Comparison of ENCODE assay signal across 25 mouse cellular contexts in genomic region chr2:10131296-10131695, GRCm38 (mm10). TPM values are rescaled to one million over a fixed set of nuclear protein-coding genes. Genes with fewer than 3 reads are reported as not detected.
DNase-seq lines count a peak whose midpoint lies in the region; ATAC-seq and TF ChIP-seq lines count a peak whose summit lies in the region.
"Had no signal": no experiment of that assay in that cellular context is flagged by ENCODE, and none has a peak within 500 bp of the region (broad histone marks: within the 10 kb centered on the region; RNA-seq: fewer than 3 reads in every experiment).

Gene Itih2 (minus strand): TSS chr2:10131396.

- no peaks in the 10 kb centered on the region for H3K4me1 ChIP-seq in lung, embryonic 14.5 days (ENCODE audit: insufficient read depth)
- peaks cover 11% of the 10 kb centered on the region for H3K4me1 ChIP-seq in embryonic fibroblast, embryonic 13.5 days (ENCODE audit: control insufficient read depth, insufficient read depth, low read length)
- peaks cover 9% of the 10 kb centered on the region; the same call in 1 of the 2 replicates for H3K4me1 ChIP-seq in liver, postnatal 0 days (ENCODE audit: insufficient read depth)
- H3K4me1 ChIP-seq: embryonic facial prominence, embryonic 13.5 days; heart, embryonic 15.5 days; limb, embryonic 15.5 days had no signal

- no peaks in the 10 kb centered on the region for H3K9me3 ChIP-seq in lung, embryonic 14.5 days (ENCODE audit: low read depth, low read length)
- H3K9me3 ChIP-seq in liver, postnatal 0 days (ENCODE audit: low read length): no peaks in the 10 kb centered on the region
- H3K9me3 ChIP-seq: embryonic facial prominence, embryonic 13.5 days; forebrain, embryonic 10.5 days; heart, embryonic 15.5 days; limb, embryonic 15.5 days had no signal

- no peak for ATAC-seq in lung, embryonic 14.5 days (ENCODE audit: insufficient read depth)
- no peak for ATAC-seq in liver, postnatal 0 days
- ATAC-seq in activated CD4-positive, CD25-positive, alpha-beta regulatory T cell, adult 4 months: no peak
- ATAC-seq: hindbrain, postnatal 0 days had no signal

- peak within 1 kb of the TSS; percentile 62 for H3K27ac ChIP-seq in lung, embryonic 14.5 days (ENCODE audit: low read depth)
- H3K27ac ChIP-seq in embryonic fibroblast, embryonic 13.5 days (ENCODE audit: insufficient read depth, low read length): peak within 1 kb of the TSS; percentile 85
- H3K27ac ChIP-seq in liver, postnatal 0 days (ENCODE audit: low read depth): peak within 1 kb of the TSS; percentile 92
- H3K27ac ChIP-seq: embryonic facial prominence, embryonic 13.5 days; forebrain, embryonic 10.5 days; heart, embryonic 15.5 days; hindbrain, postnatal 0 days; limb, embryonic 15.5 days had no signal

- no peak for TF ChIP-seq POLR2A in embryonic fibroblast, embryonic 13.5 days (IDR thresholded peaks at IDR 0.05; ENCODE audit: low read depth, low read length)

- no peaks in the 10 kb centered on the region for H3K36me3 ChIP-seq in lung, embryonic 14.5 days (ENCODE audit: insufficient read depth)
- H3K36me3 ChIP-seq in liver, postnatal 0 days (replicated peaks; ENCODE audit: insufficient read depth, low read length): 0 out of 2 replicates have a peak, but pooled peaks cover 3% of the 10 kb centered on the region
- H3K36me3 ChIP-seq: embryonic facial prominence, embryonic 13.5 days; forebrain, embryonic 10.5 days; heart, embryonic 15.5 days; limb, embryonic 15.5 days had no signal

- no peaks in the 10 kb centered on the region for H3K27me3 ChIP-seq in lung, embryonic 14.5 days (ENCODE audit: insufficient read depth, low read length)
- no peaks in the 10 kb centered on the region for H3K27me3 ChIP-seq in liver, postnatal 0 days (ENCODE audit: insufficient read depth, low read length)
- H3K27me3 ChIP-seq: embryonic facial prominence, embryonic 13.5 days; heart, embryonic 15.5 days; limb, embryonic 15.5 days had no signal

- no peak within 1 kb of the TSS for H3K4me3 ChIP-seq in lung, embryonic 14.5 days (ENCODE audit: low read depth, low read length)
- no peak within 1 kb of the TSS for H3K4me3 ChIP-seq in embryonic fibroblast, embryonic 13.5 days (ENCODE audit: insufficient read depth, low read length)
- peak within 1 kb of the TSS; percentile 45 for H3K4me3 ChIP-seq in liver, postnatal 0 days (ENCODE audit: low read depth, low read length)
- H3K4me3 ChIP-seq: embryonic facial prominence, embryonic 13.5 days; forebrain, embryonic 10.5 days; heart, embryonic 15.5 days; limb, embryonic 15.5 days; myocyte had no signal

- H3K9ac ChIP-seq in lung, embryonic 14.5 days: no peak within 1 kb of the TSS
- peak within 1 kb of the TSS; percentile 65 for H3K9ac ChIP-seq in liver, postnatal 0 days (replicated peaks)
- H3K9ac ChIP-seq: embryonic facial prominence, embryonic 13.5 days; heart, embryonic 15.5 days; limb, embryonic 15.5 days had no signal

- no peak for TF ChIP-seq CTCF in lung, embryonic 14.5 days (IDR thresholded peaks at IDR 0.05; ENCODE audit: low read depth)
- TF ChIP-seq CTCF in embryonic fibroblast, embryonic 13.5 days (IDR thresholded peaks at IDR 0.05; ENCODE audit: borderline replicate concordance, insufficient read depth, low read length): no peak
- TF ChIP-seq CTCF in liver, postnatal 0 days (IDR thresholded peaks at IDR 0.05; ENCODE audit: low read depth): no peak

- WGBS in lung, embryonic 14.5 days: 73% methylated on average over 4 of the region's 4 CpGs
- WGBS in liver, postnatal 0 days (ENCODE audit: insufficient replicate concordance): 60% methylated on average over 4 of the region's 4 CpGs

- DNase-seq in adrenal gland, postnatal 4 days (ENCODE audit: low spot score in 2 of 2): no peak
- no peak for DNase-seq in adrenal gland, adult (ENCODE audit: inconsistent age in 2 of 2, low spot score in 1 of 2)
- DNase-seq in lung, embryonic 14.5 days: no peak
- no peak for DNase-seq in lung, adult 18-20 months
- no peak for DNase-seq in liver, postnatal 0 days
- no peak for DNase-seq in heart, adult 18-20 months
- DNase-seq: adrenal gland, adult 8-10 months; cerebellum, adult 11-12 months; cerebellum, postnatal 14 days; heart, adult 11 months; kidney, adult 11 months; kidney, postnatal 14 days; midbrain, embryonic 14.5 days; spleen, adult 18-20 months; thymus, postnatal 25 days had no signal

- H3K4me2 ChIP-seq in lung, embryonic 14.5 days: no peak within 1 kb of the TSS
- peak within 1 kb of the TSS; percentile 60 for H3K4me2 ChIP-seq in liver, postnatal 0 days (ENCODE audit: low read depth, low read length)
- H3K4me2 ChIP-seq: embryonic facial prominence, embryonic 13.5 days; heart, embryonic 15.5 days; limb, embryonic 15.5 days had no signal

- TF ChIP-seq EP300 in liver, postnatal 0 days (IDR thresholded peaks at IDR 0.05; ENCODE audit: low read depth): 0 out of 2 replicates have a peak, but pooled peaks have one; percentile 15

RNA-seq across cellular contexts. Expression of gene Itih2, which starts in this region (rescaled TPM):
- 100 to 1,000 TPM in 1 of 2 experiments, 10 to 100 TPM in 1; 12.4 to 193 TPM for total RNA-seq in adrenal gland, postnatal 4 days (2021)
- polyA plus RNA-seq in lung, embryonic 14.5 days (2014; fragmentation: Nextera tagmentation; extraction: Ambion mirVana): 2.6 and 2.7 TPM in 2 replicates
- 8.9 and 13.8 TPM in 2 replicates for polyA plus RNA-seq in embryonic fibroblast, embryonic 13.5 days (2011; ENCODE audit: insufficient read length, low read depth, missing spikeins)
- 527 and 547 TPM in 2 replicates for polyA plus RNA-seq in liver, postnatal 0 days (2015; fragmentation: Nextera tagmentation; extraction: Ambion mirVana)
- under 1 TPM; 0.35 to 0.85 TPM for total RNA-seq in heart, adult 18-20 months (2021)
- not detected for polyA plus RNA-seq in activated CD4-positive, CD25-positive, alpha-beta regulatory T cell, adult 4 months (2017; shearing (Covaris generic))
- total RNA-seq: hematopoietic stem cell, adult 5-6 weeks; megakaryocyte, adult 5-6 weeks had no signal

Comparison
In these comparisons a context has a peak if more than half of its experiments do, and no peak if none do; other contexts are left out.
1. RNA of gene Itih2 (total RNA-seq): 12.4 to 193 TPM in adrenal gland, postnatal 4 days; 0.35 to 0.85 TPM in heart, adult 18-20 months; every median in the first group is over 4 times any median in the second.
2. RNA of gene Itih2 (polyA plus RNA-seq): 527 to 547 TPM in liver, postnatal 0 days; 8.9 to 13.8 TPM in embryonic fibroblast, embryonic 13.5 days, 2.6 to 2.7 TPM in lung, embryonic 14.5 days and not detected in activated CD4-positive, CD25-positive, alpha-beta regulatory T cell, adult 4 months; every median in the first group is over 10 times any median in the second.
3. Peak in every context shown above with its lines, with median percentiles within 50 percentile points of each other: H3K27ac ChIP-seq.